Mouse (Mus musculus): Measurements from ENCODE around the gene Mecom.

- TF ChIP-seq GATA1 (IDR thresholded peaks at IDR 0.05; ENCODE audit: borderline replicate concordance, low read length): no peak
- TF ChIP-seq FLI1 (IDR thresholded peaks at IDR 0.05; ENCODE audit: low read length): no peak
Measured at GRCm38 (mm10) chr3:30597271-30597670, 49.5 kb upstream of the Mecom start.
